Mouse (Mus musculus): ENCODE results near the gene Arhgap31. TPM values are rescaled to one million over a fixed set of nuclear protein-coding genes. Genes with fewer than 3 reads are reported as not detected.

Gene Arhgap31
- total and polyA plus RNA-seq, 3 experiments, result 0.01 to 0.04 TPM; not detected in 1

DNA sequence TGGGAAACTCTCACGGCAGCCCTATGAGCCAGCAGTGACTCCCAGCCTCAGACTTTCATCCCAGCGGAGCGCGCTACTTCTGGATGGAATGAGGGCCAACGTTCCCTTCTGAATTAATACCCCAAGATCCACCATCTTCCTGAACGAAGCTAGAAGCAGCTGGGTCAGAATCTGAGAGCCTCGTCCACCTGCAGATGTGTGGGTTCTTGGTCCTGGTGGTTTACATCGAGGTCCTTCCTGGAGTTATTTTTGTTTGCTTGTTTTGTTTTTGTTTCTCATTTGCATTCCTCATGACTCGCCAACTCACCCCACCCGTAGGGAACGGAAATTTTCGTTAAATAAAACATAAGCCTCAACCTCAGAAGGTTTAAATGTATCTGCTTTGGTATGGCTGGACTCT lies 61.8 kb downstream of the Arhgap31 start:
- Histone ChIP-seq H3K4me3 (ENCODE audit: control insufficient read depth in 1 of 2, insufficient read depth in 1 of 2, low read depth in 2 of 2, low read length in 2 of 2) (no peak overlapping the region), H3K27me3 (ENCODE audit: control insufficient read depth in 1 of 2, insufficient read depth in 2 of 2, low read length in 2 of 2) (peaks cover 2% of the 10 kb centered on the region in 2 experiments; a peak in 2 of 4 replicates), H3K27ac (ENCODE audit: control insufficient read depth, low read depth, low read length) (no peak overlapping the region), H3K79me2 (ENCODE audit: control insufficient read depth, insufficient read depth, low read length, poor library complexity) (no peaks in the 10 kb centered on the region), H3K4me1 (ENCODE audit: control insufficient read depth in 1 of 2, insufficient read depth in 2 of 2, low read length in 2 of 2) (peaks cover 0 to 4% of the 10 kb centered on the region in 2 experiments; a peak in 1 of 4 replicates), H3K9ac (ENCODE audit: control insufficient read depth, low read depth, low read length, poor library complexity, severe bottlenecking) (no peak overlapping the region), H3K9me3 (replicated peaks; ENCODE audit: insufficient read depth, low read length) (no peaks in the 10 kb centered on the region), H3K36me3 (ENCODE audit: control insufficient read depth in 1 of 2, insufficient read depth in 2 of 2, low read length in 2 of 2) (no peaks in the 10 kb centered on the region)
- DNase-seq (ENCODE audit: low read depth, low spot score), result no peak
- no peak for TF ChIP-seq JUND (IDR thresholded peaks at IDR 0.05; ENCODE audit: low read depth, low read length)
- TF ChIP-seq POLR2AphosphoS5 (IDR thresholded peaks at IDR 0.05; ENCODE audit: borderline replicate concordance, low read depth, low read length), result no peak
- TF ChIP-seq USF1 (IDR thresholded peaks at IDR 0.05; ENCODE audit: low read depth, low read length), result no peak
- TF ChIP-seq MYC (IDR thresholded peaks at IDR 0.05; ENCODE audit: low read depth, low read length), result no peak
- no peak for TF ChIP-seq ZKSCAN1 (IDR thresholded peaks at IDR 0.05; ENCODE audit: low read depth, low read length)
- no peak for TF ChIP-seq UBTF (IDR thresholded peaks at IDR 0.05; ENCODE audit: borderline replicate concordance, insufficient read depth, low read depth, low read length)
- TF ChIP-seq CHD1 (IDR thresholded peaks at IDR 0.05; ENCODE audit: low read depth, low read length), result no peak
- no peak for TF ChIP-seq HCFC1 (IDR thresholded peaks at IDR 0.05; ENCODE audit: low read depth, low read length)

DNA sequence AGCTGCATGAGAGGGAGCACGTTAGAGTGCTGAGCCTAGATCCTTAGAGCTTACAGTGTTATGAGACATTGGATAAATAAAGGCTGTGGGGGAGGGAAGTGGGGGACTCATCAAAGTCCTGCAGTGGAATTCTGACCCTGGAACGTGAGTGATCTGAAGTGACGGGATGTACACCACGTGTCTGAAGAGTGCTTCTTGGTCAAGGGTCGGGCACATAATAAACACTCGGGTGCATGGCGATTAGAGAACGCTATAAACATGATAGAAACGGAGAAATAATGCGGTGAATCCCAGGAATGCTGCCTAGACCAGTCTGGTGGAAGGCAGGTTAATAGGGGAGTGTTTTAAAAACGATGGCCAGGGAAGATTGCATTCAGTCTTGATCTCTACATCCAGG lies 63.6 kb downstream of the Arhgap31 start:
- H3K27ac ChIP-seq (ENCODE audit: control insufficient read depth, low read depth, low read length), result no peak overlapping the region
- peaks cover 2 to 3% of the 10 kb centered on the region in 2 experiments; a peak in 3 of 4 replicates for H3K27me3 ChIP-seq (ENCODE audit: control insufficient read depth in 1 of 2, insufficient read depth in 2 of 2, low read length in 2 of 2)
- peaks cover 0 to 4% of the 10 kb centered on the region in 2 experiments; a peak in 1 of 4 replicates for H3K4me1 ChIP-seq (ENCODE audit: control insufficient read depth in 1 of 2, insufficient read depth in 2 of 2, low read length in 2 of 2)
- H3K36me3 ChIP-seq (ENCODE audit: control insufficient read depth in 1 of 2, insufficient read depth in 2 of 2, low read length in 2 of 2), result no peaks in the 10 kb centered on the region
- H3K9me3 ChIP-seq (replicated peaks; ENCODE audit: insufficient read depth, low read length), result no peaks in the 10 kb centered on the region
- no peak for TF ChIP-seq MAZ (IDR thresholded peaks at IDR 0.05; ENCODE audit: low read depth, low read length)
- TF ChIP-seq CHD2 (IDR thresholded peaks at IDR 0.05; ENCODE audit: low read length), result no peak
- no peak for TF ChIP-seq POLR2AphosphoS5 (IDR thresholded peaks at IDR 0.05; ENCODE audit: borderline replicate concordance, low read depth, low read length)
- no peak for TF ChIP-seq NELFE (IDR thresholded peaks at IDR 0.05; ENCODE audit: low read depth, low read length)
- TF ChIP-seq NRF1 (IDR thresholded peaks at IDR 0.05; ENCODE audit: insufficient read depth, low read depth, low read length, poor library complexity, severe bottlenecking), result no peak
- no peaks in the 10 kb centered on the region for H3K79me2 ChIP-seq (ENCODE audit: control insufficient read depth, insufficient read depth, low read length, poor library complexity)
- H3K9ac ChIP-seq (ENCODE audit: control insufficient read depth, low read depth, low read length, poor library complexity, severe bottlenecking), result no peak overlapping the region
- no peak for DNase-seq (ENCODE audit: low read depth, low spot score)
- no peak overlapping the region for H3K4me3 ChIP-seq (ENCODE audit: control insufficient read depth in 1 of 2, insufficient read depth in 1 of 2, low read depth in 2 of 2, low read length in 2 of 2)

DNA sequence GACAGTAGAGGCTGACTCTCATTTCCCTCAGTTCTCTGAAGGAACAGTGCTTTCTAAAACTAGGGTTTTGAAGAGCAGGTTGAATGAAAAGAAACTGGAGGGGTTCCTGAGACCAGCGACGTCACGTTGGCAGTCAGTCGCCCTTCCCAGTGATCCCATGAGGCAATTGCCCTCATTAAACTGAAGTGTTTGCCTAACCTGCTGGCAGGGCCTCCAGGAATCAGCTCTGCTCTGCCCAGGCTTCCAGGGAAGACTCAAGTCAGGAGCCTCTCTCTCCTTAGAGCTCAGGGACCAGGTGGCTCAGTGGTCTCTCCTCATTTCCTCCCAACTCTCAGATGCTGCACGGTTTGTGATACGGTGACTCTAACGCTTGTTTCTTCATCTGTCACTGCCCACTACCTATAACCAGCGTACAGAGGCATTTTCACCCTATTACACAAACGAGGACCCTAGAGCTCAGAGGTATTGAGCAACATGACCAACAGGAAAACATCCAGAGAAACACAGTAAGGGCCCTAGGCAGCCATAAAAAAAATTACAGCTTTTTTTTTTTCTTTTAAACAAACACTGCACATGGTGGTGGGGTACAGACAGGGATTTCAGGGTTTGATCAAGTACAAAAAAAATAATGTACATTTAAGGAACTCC lies 64.2 kb downstream of the Arhgap31 start:
- no peaks in the 10 kb centered on the region for H3K36me3 ChIP-seq (ENCODE audit: control insufficient read depth in 1 of 2, insufficient read depth in 2 of 2, low read length in 2 of 2)
- peaks cover 2 to 3% of the 10 kb centered on the region in 2 experiments; a peak in 3 of 4 replicates for H3K27me3 ChIP-seq (ENCODE audit: control insufficient read depth in 1 of 2, insufficient read depth in 2 of 2, low read length in 2 of 2)
- H3K27ac ChIP-seq (ENCODE audit: control insufficient read depth, low read depth, low read length), result no peak overlapping the region
- no peak overlapping the region for H3K9ac ChIP-seq (ENCODE audit: control insufficient read depth, low read depth, low read length, poor library complexity, severe bottlenecking)
- no peak for TF ChIP-seq E2F4 (IDR thresholded peaks at IDR 0.05; ENCODE audit: borderline replicate concordance, low read depth, low read length)
- no peak for TF ChIP-seq GATA1 (IDR thresholded peaks at IDR 0.05; ENCODE audit: low read depth, low read length)
- no peak for TF ChIP-seq ETS1 (IDR thresholded peaks at IDR 0.05; ENCODE audit: low read depth, low read length)
- TF ChIP-seq EP300 (IDR thresholded peaks at IDR 0.05; ENCODE audit: low read depth in 1 of 2, low read length in 2 of 2), result no peak
- no peak for TF ChIP-seq MAZ (IDR thresholded peaks at IDR 0.05; ENCODE audit: low read depth, low read length)
- TF ChIP-seq MXI1 (IDR thresholded peaks at IDR 0.05; ENCODE audit: low read depth, low read length), result no peak
- TF ChIP-seq MAFK (IDR thresholded peaks at IDR 0.05; ENCODE audit: borderline replicate concordance, low read depth, low read length), result no peak
- no peak for TF ChIP-seq POLR2AphosphoS5 (IDR thresholded peaks at IDR 0.05; ENCODE audit: borderline replicate concordance, low read depth, low read length)
- TF ChIP-seq MYB (IDR thresholded peaks at IDR 0.05; ENCODE audit: low read depth, low read length), result no peak
- TF ChIP-seq ZNF384 (IDR thresholded peaks at IDR 0.05; ENCODE audit: low read depth, low read length), result no peak
- no peak for TF ChIP-seq TBP (IDR thresholded peaks at IDR 0.05; ENCODE audit: low read depth, low read length)
- no peak for TF ChIP-seq KAT2A (conservative IDR thresholded peaks at IDR 0.05; ENCODE audit: low read depth, low read length)
- TF ChIP-seq NELFE (IDR thresholded peaks at IDR 0.05; ENCODE audit: low read depth, low read length), result no peak
- no peak for TF ChIP-seq UBTF (IDR thresholded peaks at IDR 0.05; ENCODE audit: borderline replicate concordance, insufficient read depth, low read depth, low read length)
- TF ChIP-seq USF2 (IDR thresholded peaks at IDR 0.05; ENCODE audit: borderline replicate concordance in 1 of 2, insufficient read depth in 1 of 2, low read depth in 1 of 2, low read length in 2 of 2), result no peak
- H3K79me2 ChIP-seq (ENCODE audit: control insufficient read depth, insufficient read depth, low read length, poor library complexity), result no peaks in the 10 kb centered on the region
- DNase-seq (ENCODE audit: low read depth, low spot score), result no peak
- H3K4me3 ChIP-seq (ENCODE audit: control insufficient read depth in 1 of 2, insufficient read depth in 1 of 2, low read depth in 2 of 2, low read length in 2 of 2), result no peak overlapping the region
- H3K9me3 ChIP-seq (replicated peaks; ENCODE audit: insufficient read depth, low read length), result no peaks in the 10 kb centered on the region
- H3K4me1 ChIP-seq (ENCODE audit: control insufficient read depth in 1 of 2, insufficient read depth in 2 of 2, low read length in 2 of 2), result peaks cover 0 to 4% of the 10 kb centered on the region in 2 experiments; a peak in 1 of 4 replicates
